Mouse (Mus musculus) olfactory bulb, adult 2 months (tissue): ENCODE results near the gene Gm26602.
"Not testable (repeated sequence)": the region's sequence is repeated elsewhere in the genome, so short reads cannot be mapped to it uniquely, and the experiment has no call there.

Experiments
- CTCF ChIP-seq: fragments of 200-500 bp; IDR thresholded peaks from 2 replicates; pipeline ENCODE4 v1.5.1; 2012; ENCODE audit warnings: low read depth, mild to moderate bottlenecking, low read length, moderate library complexity; ENCODE audit not compliant: insufficient read depth
- POLR2A ChIP-seq: fragments of 200-500 bp; IDR thresholded peaks from 2 replicates; pipeline ENCODE4 v1.6.1; 2012; ENCODE audit warnings: mild to moderate bottlenecking, low read depth, low read length, moderate library complexity; ENCODE audit not compliant: insufficient read depth

- TF ChIP-seq POLR2A, CTCF: not testable (repeated sequence)
Observed at GRCm38 (mm10) chr10:79959412-79959811, 48.8 kb downstream of the Gm26602 start.
